Mouse (Mus musculus): ENCODE data around the gene Letmd1. TPM values are rescaled to one million over a fixed set of nuclear protein-coding genes. Genes with fewer than 3 reads are reported as not detected.

The Letmd1 gene
- total and polyA plus RNA-seq, 2 experiments from 2014 or later, result 52.5 to 87.8 TPM

GRCm38 (mm10) chr15:100525405-100525804 is 56.6 kb downstream of the Letmd1 start:
- Histone ChIP-seq H3K9ac (no peak overlapping the region), H3K27me3 (ENCODE audit: insufficient read depth, low read length) (no peaks in the 10 kb centered on the region), H3K9me3 (ENCODE audit: low read length) (no peaks in the 10 kb centered on the region), H3K36me3 (ENCODE audit: insufficient read depth) (peaks cover 21% of the 10 kb centered on the region), H3K4me1 (ENCODE audit: insufficient read depth) (no peaks in the 10 kb centered on the region), H3K27ac (ENCODE audit: low read depth, low read length) (no peak overlapping the region), H3K4me2 (ENCODE audit: low read depth) (no peak overlapping the region), H3K4me3 (ENCODE audit: low read depth, low read length) (no peak overlapping the region)
- ATAC-seq (no peak), DNase-seq (no peak)
- no peak for TF ChIP-seq CTCF (IDR thresholded peaks at IDR 0.05; ENCODE audit: low read depth)
- WGBS, result 94% methylated on average over 14 of the region's 14 CpGs

DNA sequence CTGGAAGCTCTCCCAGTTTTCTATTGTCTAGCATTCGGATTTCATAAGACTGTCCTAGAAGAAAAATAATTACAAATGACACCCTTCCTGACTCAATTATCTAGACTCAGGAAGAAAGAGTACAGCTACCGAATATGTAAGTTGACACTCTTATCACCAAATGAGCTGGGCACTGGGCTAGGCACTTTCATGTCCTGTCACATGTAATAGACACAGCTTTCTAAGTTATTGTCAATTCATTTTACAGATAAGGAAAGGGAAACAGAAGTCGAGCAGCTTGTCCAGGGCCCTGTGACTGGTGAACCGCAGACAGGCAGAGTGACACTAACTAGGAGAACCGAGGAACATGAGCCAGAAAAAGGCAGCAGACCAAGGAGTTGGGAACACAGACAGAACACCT is 59.1 kb downstream of the Letmd1 start:
- no peak for ATAC-seq
- H3K4me2 ChIP-seq (ENCODE audit: low read depth), result no peak overlapping the region
- no peak for TF ChIP-seq CTCF (IDR thresholded peaks at IDR 0.05; ENCODE audit: low read depth)
- no peak for DNase-seq
- no peak overlapping the region for H3K9ac ChIP-seq
- H3K27ac ChIP-seq (ENCODE audit: low read depth, low read length), result no peak overlapping the region
- 78% methylated on average over 5 of the region's 5 CpGs for WGBS
- peaks cover 7% of the 10 kb centered on the region; the same call in 1 of the 2 replicates for H3K36me3 ChIP-seq (ENCODE audit: insufficient read depth)
- no peaks in the 10 kb centered on the region for H3K27me3 ChIP-seq (ENCODE audit: insufficient read depth, low read length)
- H3K4me1 ChIP-seq (ENCODE audit: insufficient read depth), result no peaks in the 10 kb centered on the region
- H3K4me3 ChIP-seq (ENCODE audit: low read depth, low read length), result no peak overlapping the region
- H3K9me3 ChIP-seq (ENCODE audit: low read length), result no peaks in the 10 kb centered on the region

Other genes with a start within 250 kb of the Letmd1 start
- gene Atf1, start 241.2 kb upstream of the Letmd1 start, total RNA-seq (2014; rRNA removed), result 5.4 and 5.6 TPM in 2 replicates
- gene Atf1, start 241.2 kb upstream of the Letmd1 start, polyA plus RNA-seq (2015; fragmentation: Nextera tagmentation; extraction: Ambion mirVana), result 4.6 and 9.2 TPM in 2 replicates
- gene Tmprss12, start 188.2 kb upstream of the Letmd1 start, total RNA-seq (2014; rRNA removed), result not detected in 2 replicates
- gene Tmprss12, start 188.2 kb upstream of the Letmd1 start, polyA plus RNA-seq (2015; fragmentation: Nextera tagmentation; extraction: Ambion mirVana), result not detected in 2 replicates
- gene Mettl7a1, start 164.9 kb upstream of the Letmd1 start, total RNA-seq (2014; rRNA removed), result 11.6 and 13.5 TPM in 2 replicates
- 1.2 and 2.3 TPM in 2 replicates for gene Mettl7a1, start 164.9 kb upstream of the Letmd1 start, polyA plus RNA-seq (2015; fragmentation: Nextera tagmentation; extraction: Ambion mirVana)
- not detected in 2 replicates for gene Mettl7a3, start 134.1 kb upstream of the Letmd1 start, total RNA-seq (2014; rRNA removed)
- not detected in 2 replicates for gene Mettl7a3, start 134.1 kb upstream of the Letmd1 start, polyA plus RNA-seq (2015; fragmentation: Nextera tagmentation; extraction: Ambion mirVana)
- gene Methig1, start 115.9 kb upstream of the Letmd1 start, total RNA-seq (2014; rRNA removed), result not detected in 2 replicates
- gene Methig1, start 115.9 kb upstream of the Letmd1 start, polyA plus RNA-seq (2015; fragmentation: Nextera tagmentation; extraction: Ambion mirVana), result not detected in 2 replicates
- gene Mettl7a2, start 115.8 kb upstream of the Letmd1 start, total RNA-seq (2014; rRNA removed), result not detected in 2 replicates
- not detected in 2 replicates for gene Mettl7a2, start 115.8 kb upstream of the Letmd1 start, polyA plus RNA-seq (2015; fragmentation: Nextera tagmentation; extraction: Ambion mirVana)
- gene Higd1c, start 104.5 kb upstream of the Letmd1 start, total RNA-seq (2014; rRNA removed), result not detected in 2 replicates
- not detected in 2 replicates for gene Higd1c, start 104.5 kb upstream of the Letmd1 start, polyA plus RNA-seq (2015; fragmentation: Nextera tagmentation; extraction: Ambion mirVana)
- 0.08 TPM in 1 of 2 replicates, not detected in the other for gene Gm5475, start 46.9 kb upstream of the Letmd1 start, total RNA-seq (2014; rRNA removed)
- 0.09 and 0.10 TPM in 2 replicates for gene Gm5475, start 46.9 kb upstream of the Letmd1 start, polyA plus RNA-seq (2015; fragmentation: Nextera tagmentation; extraction: Ambion mirVana)
- gene Slc11a2, start 44.0 kb upstream of the Letmd1 start, total RNA-seq (2014; rRNA removed), result 23.2 and 36.8 TPM in 2 replicates
- 17.2 and 17.6 TPM in 2 replicates for gene Slc11a2, start 44.0 kb upstream of the Letmd1 start, polyA plus RNA-seq (2015; fragmentation: Nextera tagmentation; extraction: Ambion mirVana)
- 56.8 and 67.1 TPM in 2 replicates for gene Csrnp2, start 26.5 kb downstream of the Letmd1 start, total RNA-seq (2014; rRNA removed)
- gene Csrnp2, start 26.5 kb downstream of the Letmd1 start, polyA plus RNA-seq (2015; fragmentation: Nextera tagmentation; extraction: Ambion mirVana), result 29.4 and 36.3 TPM in 2 replicates
- 25.5 and 34.5 TPM in 2 replicates for gene Tfcp2, start 83.0 kb downstream of the Letmd1 start, total RNA-seq (2014; rRNA removed)
- gene Tfcp2, start 83.0 kb downstream of the Letmd1 start, polyA plus RNA-seq (2015; fragmentation: Nextera tagmentation; extraction: Ambion mirVana), result 18.2 and 29.0 TPM in 2 replicates
- 72.4 and 77.4 TPM in 2 replicates for gene Pou6f1, start 131.0 kb downstream of the Letmd1 start, total RNA-seq (2014; rRNA removed)
- 32.2 and 33.3 TPM in 2 replicates for gene Pou6f1, start 131.0 kb downstream of the Letmd1 start, polyA plus RNA-seq (2015; fragmentation: Nextera tagmentation; extraction: Ambion mirVana)
- 81.9 and 92.3 TPM in 2 replicates for gene Dazap2, start 146.3 kb downstream of the Letmd1 start, total RNA-seq (2014; rRNA removed)
- 162 and 190 TPM in 2 replicates for gene Dazap2, start 146.3 kb downstream of the Letmd1 start, polyA plus RNA-seq (2015; fragmentation: Nextera tagmentation; extraction: Ambion mirVana)
- 2.3 and 6.2 TPM in 2 replicates for gene Smagp, start 167.9 kb downstream of the Letmd1 start, total RNA-seq (2014; rRNA removed)
- 3.9 TPM in 2 replicates for gene Smagp, start 167.9 kb downstream of the Letmd1 start, polyA plus RNA-seq (2015; fragmentation: Nextera tagmentation; extraction: Ambion mirVana)
- 1.4 and 1.6 TPM in 2 replicates for gene Bin2, start 200.5 kb downstream of the Letmd1 start, total RNA-seq (2014; rRNA removed)
- gene Bin2, start 200.5 kb downstream of the Letmd1 start, polyA plus RNA-seq (2015; fragmentation: Nextera tagmentation; extraction: Ambion mirVana), result 0.58 and 1.4 TPM in 2 replicates
- 0.62 and 5.1 TPM in 2 replicates for gene Cela1, start 218.9 kb downstream of the Letmd1 start, total RNA-seq (2014; rRNA removed)
- gene Cela1, start 218.9 kb downstream of the Letmd1 start, polyA plus RNA-seq (2015; fragmentation: Nextera tagmentation; extraction: Ambion mirVana), result 0.81 and 1.2 TPM in 2 replicates